Mouse (Mus musculus) lung, adult 2 months (tissue): ENCODE measurements at regions not wholly inside any gene's neighbourhood (a gene's known extent, or its start where the extent isn't known, plus 50 kb on each side); places are given as distances from the start of the nearest gene placed in this dataset.

Experiments used
- CTCF ChIP-seq: fragments of 200-500 bp; IDR thresholded peaks from 2 replicates; pipeline ENCODE4 v1.5.1; 2011; ENCODE audit warnings: mild to moderate bottlenecking, low read length, control low read depth; ENCODE audit not compliant: insufficient read depth
- POLR2A ChIP-seq: fragments of 200-500 bp; IDR thresholded peaks from 2 replicates; pipeline ENCODE4 v1.6.1; 2011; ENCODE audit warnings: low read depth, mild to moderate bottlenecking, control low read depth, low read length, borderline replicate concordance; ENCODE audit errors: extremely low read depth

DNA sequence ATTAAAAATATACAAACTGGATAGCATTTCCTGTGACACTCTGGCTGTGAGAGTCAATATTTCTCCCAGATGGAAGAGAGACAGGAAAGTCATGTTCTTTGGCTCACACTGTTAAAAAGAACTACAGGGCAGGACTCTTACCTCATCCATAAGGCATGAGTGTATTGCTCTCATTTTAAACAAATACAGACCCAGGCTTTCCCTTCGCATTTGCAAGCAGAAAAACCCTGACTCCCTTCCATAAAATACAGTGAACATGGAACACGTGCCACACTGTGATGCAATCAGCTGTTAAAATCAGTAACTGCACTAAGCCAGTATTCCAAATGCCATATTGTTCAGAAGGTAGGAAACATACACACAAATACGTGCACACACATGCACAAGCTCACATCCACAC, 323.1 kb downstream of the Agtpbp1 start:
- TF ChIP-seq CTCF = no peak
- TF ChIP-seq POLR2A = no peak
